In the genomic region with DNA sequence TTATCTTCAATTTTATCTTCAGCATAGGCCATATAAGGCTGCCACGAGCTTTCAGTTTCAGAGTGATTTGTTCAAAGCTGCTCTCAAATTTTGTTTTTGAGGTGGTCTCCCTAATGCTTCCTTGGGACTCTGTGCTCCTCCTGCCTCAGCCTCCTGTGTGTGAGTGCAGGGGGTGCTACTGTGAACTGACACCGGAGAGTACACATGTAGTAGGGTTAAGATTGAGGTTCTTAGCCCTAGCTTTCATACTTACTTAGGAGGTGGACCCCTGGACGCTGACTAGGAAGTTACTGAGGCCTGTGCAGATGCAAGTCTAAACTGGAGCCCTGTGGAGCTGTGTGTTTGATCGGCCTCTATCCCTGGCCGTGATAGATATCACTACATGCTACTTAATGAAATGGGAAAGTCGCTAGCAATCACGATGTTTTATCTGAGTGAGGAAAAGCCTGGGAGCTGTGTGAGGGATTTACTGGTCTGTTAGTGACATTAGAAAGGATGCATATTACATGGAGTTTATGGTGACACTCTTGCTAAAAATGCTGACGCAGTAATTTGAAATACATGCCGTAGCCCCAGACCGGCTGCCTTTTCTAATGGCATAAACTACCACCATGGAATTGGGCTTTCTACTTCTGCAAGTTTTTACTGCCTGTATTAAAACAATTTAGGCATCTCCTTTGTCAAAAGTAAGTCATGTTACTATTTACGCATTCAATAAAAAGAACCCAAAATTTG, we compare ENCODE assay signal across 8 mouse cellular contexts. TPM values are rescaled to one million over a fixed set of nuclear protein-coding genes. Genes with fewer than 3 reads are reported as not detected.
DNase-seq lines count a peak whose midpoint lies in the region; ATAC-seq lines count a peak whose summit lies in the region.

No protein-coding gene starts in this region.

- WGBS in lung, embryonic 16.5 days, result 67% methylated on average over 11 of the region's 11 CpGs
- 81% methylated on average over 11 of the region's 11 CpGs for WGBS in embryonic facial prominence, embryonic 12.5 days
- 69% methylated on average over 11 of the region's 11 CpGs for WGBS in intestine, embryonic 16.5 days
- WGBS in neural tube, embryonic 14.5 days, result 81% methylated on average over 11 of the region's 11 CpGs

- peak overlapping the region; percentile 88 for H3K4me2 ChIP-seq in lung, embryonic 16.5 days (ENCODE audit: low read depth, low read length)
- peak overlapping the region; percentile 92 for H3K4me2 ChIP-seq in embryonic facial prominence, embryonic 12.5 days (replicated peaks)
- H3K4me2 ChIP-seq in intestine, embryonic 16.5 days (ENCODE audit: low read depth, low read length), result peak overlapping the region; percentile 73
- H3K4me2 ChIP-seq in neural tube, embryonic 14.5 days (ENCODE audit: low read depth, low read length), result peak overlapping the region; percentile 66

- peak overlapping the region; percentile 83; the same call in 1 of the 2 replicates for H3K27ac ChIP-seq in lung, embryonic 16.5 days (ENCODE audit: low read length)
- peak overlapping the region; percentile 99 for H3K27ac ChIP-seq in embryonic facial prominence, embryonic 12.5 days
- peak overlapping the region; percentile 99; the same call in 1 of the 2 replicates for H3K27ac ChIP-seq in intestine, embryonic 16.5 days (ENCODE audit: low read length)
- no peak overlapping the region for H3K27ac ChIP-seq in neural tube, embryonic 14.5 days (ENCODE audit: low read depth, low read length)

- H3K27me3 ChIP-seq in lung, embryonic 16.5 days (ENCODE audit: control insufficient read depth, insufficient read depth, low read depth, low read length), result no peaks in the 10 kb centered on the region
- no peaks in the 10 kb centered on the region for H3K27me3 ChIP-seq in embryonic facial prominence, embryonic 12.5 days
- H3K27me3 ChIP-seq in intestine, embryonic 16.5 days (replicated peaks; ENCODE audit: control insufficient read depth, insufficient read depth, low read length), result no peaks in the 10 kb centered on the region
- no peaks in the 10 kb centered on the region for H3K27me3 ChIP-seq in neural tube, embryonic 14.5 days (ENCODE audit: control insufficient read depth, insufficient read depth, low read length)

- H3K4me3 ChIP-seq in lung, embryonic 16.5 days (ENCODE audit: low read length), result peak overlapping the region; percentile 83
- H3K4me3 ChIP-seq in embryonic facial prominence, embryonic 12.5 days, result peak overlapping the region; percentile 99
- H3K4me3 ChIP-seq in intestine, embryonic 16.5 days (ENCODE audit: low read length), result peak overlapping the region; percentile 90
- H3K4me3 ChIP-seq in neural tube, embryonic 14.5 days (ENCODE audit: low read depth, low read length), result peak overlapping the region; percentile 79

- no peaks in the 10 kb centered on the region for H3K9me3 ChIP-seq in lung, embryonic 16.5 days (ENCODE audit: control insufficient read depth, low read length)
- no peaks in the 10 kb centered on the region for H3K9me3 ChIP-seq in embryonic facial prominence, embryonic 12.5 days
- H3K9me3 ChIP-seq in intestine, embryonic 16.5 days (ENCODE audit: control insufficient read depth, low read length), result no peaks in the 10 kb centered on the region
- H3K9me3 ChIP-seq in neural tube, embryonic 14.5 days (ENCODE audit: control insufficient read depth, low read length), result no peaks in the 10 kb centered on the region

- H3K36me3 ChIP-seq in lung, embryonic 16.5 days (ENCODE audit: control insufficient read depth, insufficient read depth, low read length), result peaks cover 8% of the 10 kb centered on the region
- peaks cover 12% of the 10 kb centered on the region for H3K36me3 ChIP-seq in embryonic facial prominence, embryonic 12.5 days
- H3K36me3 ChIP-seq in intestine, embryonic 16.5 days (ENCODE audit: control insufficient read depth, insufficient read depth, low read length), result no peaks in the 10 kb centered on the region
- peaks cover 12% of the 10 kb centered on the region for H3K36me3 ChIP-seq in neural tube, embryonic 14.5 days (ENCODE audit: control insufficient read depth, insufficient read depth, low read length)

- DNase-seq in lung, postnatal 36 days, result no peak
- DNase-seq in adipocyte (ENCODE audit: low spot score), result no peak
- no peak for DNase-seq in ovary, adult 18-20 months (ENCODE audit: low spot score)

- ATAC-seq in lung, embryonic 16.5 days (ENCODE audit: low read depth), result no peak
- ATAC-seq in embryonic facial prominence, embryonic 12.5 days (ENCODE audit: insufficient number of reproducible peaks, insufficient read depth, low FRiP score, low TSS enrichment), result no peak
- no peak for ATAC-seq in intestine, embryonic 16.5 days
- ATAC-seq in neural tube, embryonic 14.5 days (ENCODE audit: low read depth), result no peak
- no peak for ATAC-seq in frontal cortex, adult (ENCODE audit: low TSS enrichment)

- H3K9ac ChIP-seq in lung, embryonic 16.5 days (ENCODE audit: low read length), result peak overlapping the region; percentile 94
- peak overlapping the region; percentile 99 for H3K9ac ChIP-seq in embryonic facial prominence, embryonic 12.5 days
- H3K9ac ChIP-seq in intestine, embryonic 16.5 days (ENCODE audit: low read depth, low read length), result peak overlapping the region; percentile 95
- H3K9ac ChIP-seq in neural tube, embryonic 14.5 days (replicated peaks; ENCODE audit: low read depth, low read length), result peak overlapping the region; percentile 97; the same call in 1 of the 2 replicates

- H3K4me1 ChIP-seq in lung, embryonic 16.5 days (replicated peaks; ENCODE audit: control insufficient read depth, insufficient read depth, low read length), result peaks cover 24% of the 10 kb centered on the region
- H3K4me1 ChIP-seq in embryonic facial prominence, embryonic 12.5 days, result peaks cover 28% of the 10 kb centered on the region
- H3K4me1 ChIP-seq in intestine, embryonic 16.5 days (ENCODE audit: control insufficient read depth, insufficient read depth, low read length), result peaks cover 24% of the 10 kb centered on the region
- peaks cover 23% of the 10 kb centered on the region for H3K4me1 ChIP-seq in neural tube, embryonic 14.5 days (ENCODE audit: control insufficient read depth, insufficient read depth, low read length)

RNA-seq across cellular contexts. Expression of gene Hp1bp3, which starts 2.0 kb away (rescaled TPM):
- polyA plus RNA-seq in lung, embryonic 16.5 days (2015; fragmentation: Nextera tagmentation; extraction: Ambion mirVana), result 140 and 166 TPM in 2 replicates
- 195 and 207 TPM in 2 replicates for polyA plus RNA-seq in embryonic facial prominence, embryonic 12.5 days (2016; fragmentation: Nextera tagmentation; extraction: Ambion mirVana)
- 108 and 113 TPM in 2 replicates for polyA plus RNA-seq in intestine, embryonic 16.5 days (2015; fragmentation: Nextera tagmentation; extraction: Ambion mirVana)
- 181 and 197 TPM in 2 replicates for polyA plus RNA-seq in neural tube, embryonic 14.5 days (2014; fragmentation: Nextera tagmentation; extraction: Ambion mirVana)

RNA-seq across cellular contexts. Expression of gene Sh2d5, which starts 32.1 kb away (rescaled TPM):
- polyA plus RNA-seq in lung, embryonic 16.5 days (2015; fragmentation: Nextera tagmentation; extraction: Ambion mirVana), result 0.20 and 0.25 TPM in 2 replicates
- 1.1 and 1.2 TPM in 2 replicates for polyA plus RNA-seq in embryonic facial prominence, embryonic 12.5 days (2016; fragmentation: Nextera tagmentation; extraction: Ambion mirVana)
- 0.50 and 0.54 TPM in 2 replicates for polyA plus RNA-seq in intestine, embryonic 16.5 days (2015; fragmentation: Nextera tagmentation; extraction: Ambion mirVana)
- 12.8 and 14.8 TPM in 2 replicates for polyA plus RNA-seq in neural tube, embryonic 14.5 days (2014; fragmentation: Nextera tagmentation; extraction: Ambion mirVana)

RNA-seq across cellular contexts. Expression of gene Kif17, which starts 32.1 kb away (rescaled TPM):
- polyA plus RNA-seq in lung, embryonic 16.5 days (2015; fragmentation: Nextera tagmentation; extraction: Ambion mirVana), result 2.9 and 3.0 TPM in 2 replicates
- 1.3 and 1.9 TPM in 2 replicates for polyA plus RNA-seq in embryonic facial prominence, embryonic 12.5 days (2016; fragmentation: Nextera tagmentation; extraction: Ambion mirVana)
- 1.0 and 1.3 TPM in 2 replicates for polyA plus RNA-seq in intestine, embryonic 16.5 days (2015; fragmentation: Nextera tagmentation; extraction: Ambion mirVana)
- polyA plus RNA-seq in neural tube, embryonic 14.5 days (2014; fragmentation: Nextera tagmentation; extraction: Ambion mirVana), result 3.7 and 4.3 TPM in 2 replicates
